Mouse (Mus musculus) cerebellum, adult 11 months (tissue): ENCODE data around the gene Fam180a.
"Not testable (repeated sequence)": the region's sequence is repeated elsewhere in the genome, so short reads cannot be mapped to it uniquely, and the experiment has no call there.

Experiments
- DNase-seq: peaks from one replicate; pipeline ENCODE4 v3.0.0; 2022

Gene Fam180a

DNA sequence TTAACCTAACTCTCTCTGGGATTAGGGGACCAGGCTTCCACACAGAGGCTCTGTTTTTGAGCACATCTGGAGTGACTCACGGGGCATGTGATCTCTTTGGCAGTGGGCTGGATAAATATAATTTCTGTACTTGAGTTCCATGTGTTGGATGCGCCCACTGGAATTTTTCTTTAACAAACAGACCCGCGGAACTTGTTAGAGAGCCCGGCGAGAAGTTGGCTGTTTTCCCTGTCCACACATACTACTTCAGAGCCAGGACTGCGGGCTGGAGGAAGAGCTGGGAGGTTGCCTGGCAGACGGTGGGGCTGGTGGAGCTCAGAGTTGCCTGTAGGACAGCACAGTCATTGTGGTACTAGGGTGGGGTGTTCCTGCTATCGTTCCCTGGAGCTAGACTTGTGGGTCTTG, at the start of gene Fam180a:
TSS of gene Fam180a (minus strand) at position 31 of the 405 bp plus-strand sequence.
- DNase-seq = no peak

DNA sequence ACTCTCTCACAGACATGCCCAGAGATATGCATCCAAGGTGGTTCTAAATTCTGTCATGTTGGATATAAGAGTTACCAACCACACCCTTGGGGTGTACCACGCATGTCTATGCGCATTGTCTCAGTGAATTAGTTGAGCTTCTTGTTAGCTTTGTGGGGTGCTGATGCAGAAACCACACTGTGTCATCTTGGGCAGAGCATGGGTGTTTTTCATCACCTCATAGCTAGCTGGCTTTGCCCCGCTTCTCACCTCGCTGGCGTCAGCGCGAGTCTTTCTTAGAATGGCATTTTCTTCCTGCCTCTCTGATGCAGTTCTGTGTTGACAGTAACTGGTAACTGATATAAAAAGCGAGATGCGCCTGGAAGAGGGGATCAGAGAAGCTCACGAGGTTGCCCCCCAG, 48.1 kb upstream of the Fam180a start:
- DNase-seq = no peak

DNA sequence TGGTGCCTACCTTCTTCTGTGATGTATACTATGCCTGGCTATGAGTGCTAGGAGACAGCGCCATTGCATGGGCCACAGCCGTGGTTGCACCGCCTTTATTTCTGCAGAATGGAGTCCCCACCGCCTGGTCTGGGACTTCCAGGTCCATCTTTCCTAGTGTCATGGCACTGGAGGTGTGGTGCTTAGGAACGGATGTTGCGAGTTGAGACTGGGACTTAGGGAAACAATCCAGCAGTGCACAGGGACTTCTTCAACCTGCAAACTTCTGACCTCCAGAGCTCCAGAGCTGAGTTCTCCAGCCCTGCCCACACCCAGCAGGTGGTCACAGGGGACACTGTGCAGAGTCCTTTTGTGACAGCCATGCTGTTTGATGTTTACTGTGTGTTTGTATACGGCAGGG, 44.4 kb upstream of the Fam180a start:
- no peak for DNase-seq

DNA sequence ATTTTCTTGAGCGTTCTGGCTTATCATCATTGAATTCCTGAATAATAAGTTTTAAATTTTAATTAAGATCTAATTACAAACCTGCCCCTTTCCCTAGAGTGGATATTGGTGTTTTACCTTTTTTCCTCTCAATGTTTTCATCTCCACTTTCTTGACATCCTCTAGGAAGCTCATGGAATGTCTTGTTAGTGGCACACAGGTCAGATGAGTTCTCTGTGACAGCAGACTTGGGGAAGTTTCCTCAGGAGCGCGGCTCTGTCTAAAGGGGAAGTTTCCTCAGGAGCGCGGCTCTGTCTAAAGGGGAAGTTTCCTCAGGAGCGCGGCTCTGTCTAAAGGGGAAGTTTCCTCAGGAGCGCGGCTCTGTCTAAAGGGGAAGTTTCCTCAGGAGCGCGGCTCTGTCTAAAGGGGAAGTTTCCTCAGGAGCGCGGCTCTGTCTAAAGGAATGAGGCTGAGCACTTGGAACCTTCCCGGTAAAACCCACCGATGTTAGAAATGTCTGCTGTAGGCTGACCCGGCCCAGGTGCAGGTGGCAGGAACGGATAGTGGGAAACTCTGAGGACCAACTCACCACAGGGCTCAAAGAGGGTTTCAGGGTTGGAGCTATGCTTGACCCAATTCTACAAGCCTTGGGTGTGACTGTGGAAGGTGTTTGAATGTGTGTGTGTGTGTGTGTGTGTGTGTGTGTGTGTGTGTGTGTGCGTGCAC, 43.8 kb upstream of the Fam180a start:
- not testable (repeated sequence) for DNase-seq

DNA sequence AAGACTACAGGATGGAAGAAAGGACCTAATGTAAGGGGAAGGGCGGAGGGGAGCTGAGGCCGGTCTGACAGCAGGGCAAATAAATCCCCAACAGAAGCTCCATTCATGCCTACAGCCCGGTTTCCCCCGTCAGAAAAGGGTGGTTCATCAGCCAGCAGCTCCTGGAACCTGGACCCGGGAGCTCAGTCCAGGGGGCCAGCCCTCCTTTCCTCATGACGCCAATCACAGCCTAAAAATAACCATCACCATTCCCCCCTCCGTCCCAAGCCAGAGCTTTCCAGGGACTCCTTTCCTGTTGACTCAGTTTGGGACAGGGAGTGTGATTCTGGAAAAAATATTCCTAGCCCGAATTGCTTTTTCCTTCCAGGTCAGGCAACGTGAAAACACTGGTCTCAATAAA, 36.7 kb upstream of the Fam180a start:
- no peak for DNase-seq

- DNase-seq = no peak
These were observed 29.4 kb upstream of the Fam180a start for GRCm38 (mm10) chr6:35355320-35355719.

DNA sequence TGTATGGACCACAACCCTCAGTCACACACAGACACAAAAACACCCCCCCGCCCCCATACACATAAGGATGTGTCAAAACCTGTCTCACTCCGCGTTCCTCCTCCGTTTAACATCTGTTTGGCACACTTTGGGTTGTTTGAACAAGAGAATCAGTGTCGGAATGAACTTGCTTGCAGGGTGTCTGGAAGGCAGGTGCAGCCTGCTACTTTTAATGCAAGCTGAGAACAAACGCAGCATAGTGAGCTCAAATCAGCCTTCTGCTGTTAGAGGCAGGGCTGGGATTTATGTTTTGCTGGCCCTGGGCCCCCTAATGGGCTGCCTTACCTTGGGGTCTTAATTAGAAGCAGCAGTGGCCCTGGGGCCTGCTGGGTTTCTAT, 28.7 kb upstream of the Fam180a start:
- DNase-seq = no peak

GRCm38 (mm10) chr6:35353846-35354621, 28.1 kb upstream of the Fam180a start:
- no peak for DNase-seq

DNA sequence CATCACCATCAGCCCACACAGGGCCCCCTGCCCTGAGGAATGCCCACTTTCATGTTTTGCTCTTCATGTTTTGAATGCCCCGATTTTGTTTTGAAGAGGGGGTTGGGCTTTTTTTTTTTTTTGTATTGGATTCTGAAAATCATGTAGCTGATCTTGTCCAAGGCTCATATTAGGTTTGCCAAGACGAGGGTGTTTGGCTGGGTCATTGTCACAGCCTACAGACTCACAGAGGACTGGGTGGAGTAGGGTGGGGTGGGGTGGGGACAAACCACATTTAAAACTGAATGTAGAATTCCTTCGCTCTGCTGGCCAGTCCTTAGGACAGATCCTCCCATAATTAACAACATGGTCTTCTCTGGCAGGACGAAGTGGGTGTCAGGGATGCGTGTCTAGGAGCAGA, 27.5 kb upstream of the Fam180a start:
- DNase-seq = no peak

DNA sequence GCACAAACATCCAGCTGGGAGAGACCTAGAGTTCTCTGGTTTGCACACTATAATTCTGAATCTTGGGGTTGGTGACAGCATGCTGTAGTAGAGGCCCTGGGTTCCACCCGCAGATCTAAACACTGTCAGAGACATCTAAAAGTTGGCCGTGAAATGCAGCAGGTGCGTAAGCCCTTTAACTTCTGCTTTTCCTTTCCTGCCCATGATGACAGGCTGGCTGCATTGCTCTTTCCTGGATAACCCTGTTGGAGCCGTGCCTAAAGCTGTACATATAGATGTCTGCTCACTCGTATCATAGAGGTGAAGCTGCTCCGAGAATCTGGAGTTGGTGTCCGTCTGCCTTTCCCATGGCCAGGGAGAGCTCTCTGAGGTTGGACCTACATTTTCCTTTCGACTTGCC, 26.9 kb upstream of the Fam180a start:
- no peak for DNase-seq

- DNase-seq = no peak
These were observed 25.9 kb upstream of the Fam180a start for GRCm38 (mm10) chr6:35351826-35352225.

DNA sequence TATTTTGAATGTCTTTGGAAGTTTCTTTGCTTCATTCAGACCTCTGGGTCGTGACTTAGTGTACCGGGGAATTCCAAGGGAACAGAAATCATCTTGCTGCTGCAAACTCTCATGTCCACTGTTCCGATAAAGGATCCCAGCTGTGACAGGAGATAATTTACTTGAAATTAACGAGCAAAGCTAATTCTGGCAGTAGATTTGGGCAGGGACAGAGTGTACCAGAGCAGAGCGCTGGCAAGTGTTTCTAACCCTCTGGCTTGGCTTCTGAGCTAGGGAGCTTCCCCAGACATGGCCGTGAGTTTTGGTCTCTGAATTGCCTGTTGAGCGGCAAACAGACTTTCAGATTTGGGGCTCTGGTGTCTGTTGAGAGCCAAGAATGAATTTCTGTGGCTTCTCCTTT, 23.8 kb upstream of the Fam180a start:
- DNase-seq = no peak

DNA sequence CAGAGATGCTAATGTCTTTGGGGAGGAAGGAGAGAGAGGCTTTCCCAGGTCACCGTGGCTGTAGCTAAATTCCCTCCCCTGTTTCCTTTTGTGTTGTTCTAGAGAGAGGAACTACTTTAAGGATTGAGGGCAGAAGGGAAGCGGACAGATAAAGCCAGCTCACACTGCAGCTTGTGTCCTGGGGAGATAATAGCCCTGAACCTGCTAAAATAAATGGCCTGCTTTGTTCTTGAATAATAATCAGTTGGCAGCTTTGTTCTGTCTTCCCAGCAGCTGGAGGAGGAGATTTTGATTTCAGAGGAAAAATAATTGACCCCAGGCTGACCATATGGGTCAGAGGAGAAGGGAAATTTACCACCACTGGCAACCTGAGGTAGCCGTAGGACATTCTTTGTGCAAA, 12.7 kb upstream of the Fam180a start:
- no peak for DNase-seq

DNA sequence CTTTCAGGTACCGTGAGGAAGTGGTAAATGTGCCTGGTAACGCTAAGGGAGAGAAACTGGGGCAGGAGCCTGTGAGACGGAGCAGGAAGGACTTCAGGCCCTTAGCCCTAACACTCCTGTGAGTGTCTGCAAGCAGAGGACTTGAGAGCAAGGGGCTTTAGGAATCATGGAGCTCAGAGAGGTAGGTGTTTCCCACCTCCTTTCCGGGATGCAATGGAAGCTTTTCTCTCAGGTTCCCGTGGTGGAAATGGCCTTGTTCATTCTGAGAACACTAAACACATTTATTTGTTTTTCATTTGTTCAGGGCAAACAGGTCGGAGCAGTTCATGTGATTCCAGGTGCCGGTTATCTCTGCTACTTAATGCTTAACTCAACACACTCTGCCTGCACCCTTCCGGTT, 11.9 kb upstream of the Fam180a start:
- no peak for DNase-seq

DNA sequence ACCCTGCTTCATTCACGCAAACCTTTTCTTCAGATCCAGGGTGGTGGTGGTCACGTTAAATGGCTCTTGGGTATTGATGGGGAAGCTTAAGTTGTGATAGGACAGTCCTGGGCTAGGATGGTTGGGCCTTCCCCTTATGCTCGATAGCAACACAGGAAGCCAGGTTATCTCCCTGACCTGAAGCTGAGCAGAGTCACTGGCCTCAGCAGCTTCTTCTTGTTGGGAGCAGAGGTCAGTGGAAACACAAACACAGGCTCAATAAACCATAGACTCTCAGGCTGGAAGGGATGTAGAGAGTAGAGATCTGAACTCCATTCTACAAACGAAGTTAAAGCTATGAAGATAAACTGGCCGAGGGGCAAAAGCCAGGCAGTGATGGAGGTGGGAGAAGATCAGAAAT, 9.5 kb upstream of the Fam180a start:
- DNase-seq = no peak

- DNase-seq = no peak
These were observed 8.3 kb upstream of the Fam180a start for GRCm38 (mm10) chr6:35334278-35334677.

DNA sequence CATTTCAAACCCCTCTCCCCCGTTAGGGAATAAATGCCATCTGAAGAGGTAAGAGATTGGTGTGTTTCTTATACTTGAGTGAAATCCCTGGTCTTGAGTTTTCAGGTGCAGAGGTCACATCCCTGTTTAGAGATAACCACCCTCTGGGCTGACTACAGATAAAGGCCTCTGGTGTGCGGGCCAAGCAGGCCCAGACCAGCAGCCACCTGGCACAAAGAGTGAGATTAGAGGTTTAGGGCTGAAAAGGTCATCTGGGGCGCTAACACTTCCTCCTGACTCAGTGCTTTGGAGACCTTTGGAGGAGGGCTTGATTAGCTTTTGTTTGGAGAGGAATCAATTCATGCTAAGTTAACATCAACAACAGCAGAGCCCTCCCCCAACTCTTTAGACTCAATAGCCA, 7.7 kb upstream of the Fam180a start:
- DNase-seq = no peak

GRCm38 (mm10) chr6:35330834-35331233, 4.9 kb upstream of the Fam180a start:
- no peak for DNase-seq

GRCm38 (mm10) chr6:35329956-35330355, 4.0 kb upstream of the Fam180a start:
- no peak for DNase-seq

DNA sequence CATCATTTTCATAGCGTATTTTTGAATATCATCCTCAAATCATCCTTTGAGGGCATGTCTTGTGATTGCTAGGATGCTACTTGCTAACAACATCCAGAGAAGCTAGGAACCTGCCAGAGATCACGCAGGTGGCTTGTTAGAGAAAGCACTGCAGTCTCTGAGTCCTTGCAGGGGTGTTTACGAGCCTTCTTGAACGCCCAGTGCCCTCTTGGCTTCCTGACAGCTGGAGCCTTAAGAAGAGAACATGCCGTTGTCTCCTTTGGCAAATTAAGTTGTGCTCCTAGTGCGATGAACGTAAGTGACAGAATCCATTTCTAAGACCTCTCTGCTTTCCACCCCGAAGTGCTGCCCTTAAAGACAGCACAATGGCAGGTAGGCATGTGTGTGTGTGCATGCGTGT, 1.6 kb downstream of the Fam180a start:
- no peak for DNase-seq

DNA sequence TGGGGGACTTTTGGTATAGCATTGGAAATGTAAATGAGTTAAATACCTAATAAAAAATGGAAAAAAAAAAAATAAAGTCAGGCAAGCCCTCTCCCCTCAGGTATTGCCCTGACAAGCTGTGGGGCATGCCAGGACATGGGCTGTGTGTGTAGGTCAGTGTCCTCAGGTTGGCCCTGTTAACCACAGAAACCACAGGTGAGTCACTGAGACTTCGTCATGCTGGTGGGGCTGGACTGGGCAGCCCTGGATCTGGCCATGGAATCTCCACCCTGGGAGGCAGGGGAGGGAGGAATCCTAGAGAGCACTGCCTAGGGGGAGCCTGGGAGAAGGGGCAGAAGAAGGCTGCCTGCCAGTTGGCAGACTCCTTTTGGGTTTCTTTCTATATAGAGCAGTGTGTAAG, 2.9 kb downstream of the Fam180a start:
- DNase-seq = no peak

- DNase-seq = no peak
These were observed 4.8 kb downstream of the Fam180a start for GRCm38 (mm10) chr6:35321105-35321504.

DNA sequence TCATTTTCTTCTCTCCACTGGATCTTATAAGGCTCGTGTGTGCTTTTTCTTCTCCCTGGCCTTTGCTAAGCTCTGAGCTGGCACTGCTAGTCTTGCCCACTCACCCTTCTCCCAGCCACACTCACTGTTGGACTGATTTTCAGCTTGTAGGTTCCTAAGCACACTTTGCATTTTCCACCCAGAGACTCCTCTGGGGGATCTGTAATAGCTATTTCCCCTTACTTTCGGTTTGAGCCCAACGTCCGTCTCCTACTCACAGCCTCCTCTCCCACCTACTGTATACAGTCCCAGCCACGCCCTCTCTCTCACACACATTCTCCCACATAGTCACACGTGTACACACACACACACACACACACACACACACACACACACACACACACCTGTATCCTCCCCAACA, 6.1 kb downstream of the Fam180a start:
- DNase-seq = no peak

- DNase-seq = no peak
These were observed 12.4 kb downstream of the Fam180a start for GRCm38 (mm10) chr6:35313520-35313919.

- no peak for DNase-seq
These were observed 16.5 kb downstream of the Fam180a start for GRCm38 (mm10) chr6:35309406-35309805.
